Mouse (Mus musculus) telencephalon, adult 2 months (tissue): Measurements from ENCODE around the gene Mamld1.

Experiments used
- DNase-seq: peaks from one replicate; pipeline ENCODE4 v3.0.0-alpha.2; 2011; ENCODE audit warnings: low read depth, low spot score

The Mamld1 gene

GRCm38 (mm10) chrX:71131464-71131863 is 81.4 kb downstream of the Mamld1 start:
- DNase-seq, result no peak

- DNase-seq, result no peak
Observed at GRCm38 (mm10) chrX:71141390-71141789, 91.3 kb downstream of the Mamld1 start.

GRCm38 (mm10) chrX:71149441-71150050 is 99.5 kb downstream of the Mamld1 start:
- DNase-seq, result no peak

GRCm38 (mm10) chrX:71150551-71151001 is 100.5 kb downstream of the Mamld1 start:
- DNase-seq, result peak; percentile 10

- DNase-seq, result peak; percentile 6
Observed at GRCm38 (mm10) chrX:71181526-71181925, 131.5 kb downstream of the Mamld1 start.

- no peak for DNase-seq
Observed at GRCm38 (mm10) chrX:71183671-71184070, 133.6 kb downstream of the Mamld1 start.

GRCm38 (mm10) chrX:71186396-71186795 is 136.3 kb downstream of the Mamld1 start:
- DNase-seq, result no peak

- DNase-seq, result no peak
Observed at GRCm38 (mm10) chrX:71204776-71205175, 154.7 kb downstream of the Mamld1 start.
